Mouse (Mus musculus) forebrain, embryonic 13.5 days (tissue): ENCODE data around the gene Sipa1l1. TPM values are rescaled to one million over a fixed set of nuclear protein-coding genes. Genes with fewer than 3 reads are reported as not detected.

ENCODE experiments used
- ATAC-seq: fragments of 200-750 bp; cut with Nextera tagmentation; 2 replicates; pipeline ENCODE4 v1.8.0; 2017
- H3K27ac ChIP-seq: fragments of 300-500 bp; sonication (generic); 2 replicates; pipeline ENCODE4 v1.5.1; 2015; ENCODE audit warnings: inconsistent platforms, mild to moderate bottlenecking, moderate library complexity
- H3K27me3 ChIP-seq: fragments of 300-500 bp; sonication (generic); 2 replicates; pipeline ENCODE4 v1.6.1; 2015; ENCODE audit warnings: mild to moderate bottlenecking, inconsistent platforms
- H3K36me3 ChIP-seq: fragments of 300-500 bp; sonication (generic); 2 replicates; pipeline ENCODE4 v1.6.1; 2015; ENCODE audit warnings: mild to moderate bottlenecking, inconsistent platforms; ENCODE audit not compliant: poor library complexity, severe bottlenecking
- H3K4me1 ChIP-seq: fragments of 300-500 bp; sonication (generic); 2 replicates; pipeline ENCODE4 v1.6.1; 2015; ENCODE audit warnings: inconsistent platforms
- H3K4me2 ChIP-seq: fragments of 300-500 bp; sonication (generic); 2 replicates; pipeline ENCODE4 v1.6.1; 2015; ENCODE audit warnings: inconsistent platforms, mild to moderate bottlenecking, moderate library complexity
- H3K4me3 ChIP-seq: fragments of 300-500 bp; sonication (generic); 2 replicates; pipeline ENCODE4 v1.5.1; 2015; ENCODE audit warnings: mild to moderate bottlenecking, inconsistent platforms
- H3K9ac ChIP-seq: fragments of 300-500 bp; sonication (generic); 2 replicates; pipeline ENCODE4 v1.6.1; 2015; ENCODE audit warnings: mild to moderate bottlenecking, inconsistent platforms
- H3K9me3 ChIP-seq: fragments of 300-500 bp; sonication (generic); replicated peaks from 2 replicates; pipeline ENCODE4 v1.6.1; 2016; ENCODE audit warnings: inconsistent platforms
- WGBS: fragments of 180-500 bp; shearing (Covaris S2); methylation state at CpG from one replicate; pipeline ENCODE4 v1.1.7; 2015; 5-methylcytosine and 5-hydroxymethylcytosine counted together
- polyA plus RNA-seq: library from polyadenylated mRNA; unstranded; fragments of >200 nt; fragmentation: Nextera tagmentation; extraction: Ambion mirVana; gene quantifications from 2 replicates; pipeline ENCODE4 v1.2.1, GENCODE M21; 2015

Sipa1l1 gene
- polyA plus RNA-seq, 1 experiment from 2014 or later, result 19.3 TPM

- no peak overlapping the region for H3K27ac ChIP-seq
- H3K4me1 ChIP-seq, result no peaks in the 10 kb centered on the region
- ATAC-seq, result no peak
- no peaks in the 10 kb centered on the region for H3K9me3 ChIP-seq
- H3K4me2 ChIP-seq, result no peak overlapping the region
- H3K9ac ChIP-seq, result no peak overlapping the region
- no peaks in the 10 kb centered on the region for H3K27me3 ChIP-seq
- WGBS, result 71% methylated on average over 4 of the region's 4 CpGs
- H3K36me3 ChIP-seq, result peaks cover 12% of the 10 kb centered on the region; the same call in 1 of the 2 replicates
- no peak overlapping the region for H3K4me3 ChIP-seq
Observed at GRCm38 (mm10) chr12:82237946-82238345, 68.8 kb downstream of the Sipa1l1 start.

GRCm38 (mm10) chr12:82240674-82241073 is 71.6 kb downstream of the Sipa1l1 start:
- H3K36me3 ChIP-seq, result 0 out of 2 replicates have a peak, but pooled peaks cover 5% of the 10 kb centered on the region
- no peaks in the 10 kb centered on the region for H3K9me3 ChIP-seq
- H3K4me2 ChIP-seq, result no peak overlapping the region
- no peak overlapping the region for H3K27ac ChIP-seq
- H3K9ac ChIP-seq, result no peak overlapping the region
- H3K4me3 ChIP-seq, result no peak overlapping the region
- 80% methylated on average over 6 of the region's 6 CpGs for WGBS
- no peak for ATAC-seq
- no peaks in the 10 kb centered on the region for H3K4me1 ChIP-seq
- H3K27me3 ChIP-seq, result no peaks in the 10 kb centered on the region

- Histone ChIP-seq H3K4me1 (no peaks in the 10 kb centered on the region), H3K9me3 (no peaks in the 10 kb centered on the region), H3K4me2 (no peak overlapping the region), H3K36me3 (no peaks in the 10 kb centered on the region), H3K27ac (no peak overlapping the region), H3K4me3 (no peak overlapping the region), H3K27me3 (no peaks in the 10 kb centered on the region), H3K9ac (no peak overlapping the region)
- ATAC-seq, result no peak
- 92% methylated on average over 6 of the region's 6 CpGs for WGBS
Observed at GRCm38 (mm10) chr12:82245219-82245618, 76.1 kb downstream of the Sipa1l1 start.

DNA sequence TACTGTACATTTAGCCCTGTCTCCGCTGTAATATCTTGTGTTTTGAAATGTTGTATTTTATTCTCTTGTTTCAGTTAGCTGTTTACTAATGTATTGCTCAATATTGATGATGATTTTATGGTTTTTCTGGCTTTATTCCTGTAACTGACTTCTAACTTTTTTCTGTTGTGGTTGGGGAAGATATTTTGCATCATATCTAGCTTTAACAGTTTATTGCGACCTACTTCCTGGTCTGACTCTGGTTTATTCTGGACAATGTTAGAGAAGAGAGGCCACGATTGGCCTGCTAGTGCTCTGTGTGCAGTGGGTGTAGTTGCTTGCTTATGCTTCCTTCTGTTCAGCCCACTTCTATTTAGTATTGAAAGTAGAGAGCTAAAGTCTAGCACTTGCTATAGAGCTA is 77.3 kb downstream of the Sipa1l1 start:
- Histone ChIP-seq H3K27me3 (no peaks in the 10 kb centered on the region), H3K36me3 (no peaks in the 10 kb centered on the region), H3K4me3 (no peak overlapping the region), H3K9me3 (no peaks in the 10 kb centered on the region), H3K4me1 (no peaks in the 10 kb centered on the region), H3K27ac (no peak overlapping the region), H3K9ac (no peak overlapping the region), H3K4me2 (no peak overlapping the region)
- ATAC-seq, result no peak
- 90% methylated on average over 3 of the region's 3 CpGs for WGBS

DNA sequence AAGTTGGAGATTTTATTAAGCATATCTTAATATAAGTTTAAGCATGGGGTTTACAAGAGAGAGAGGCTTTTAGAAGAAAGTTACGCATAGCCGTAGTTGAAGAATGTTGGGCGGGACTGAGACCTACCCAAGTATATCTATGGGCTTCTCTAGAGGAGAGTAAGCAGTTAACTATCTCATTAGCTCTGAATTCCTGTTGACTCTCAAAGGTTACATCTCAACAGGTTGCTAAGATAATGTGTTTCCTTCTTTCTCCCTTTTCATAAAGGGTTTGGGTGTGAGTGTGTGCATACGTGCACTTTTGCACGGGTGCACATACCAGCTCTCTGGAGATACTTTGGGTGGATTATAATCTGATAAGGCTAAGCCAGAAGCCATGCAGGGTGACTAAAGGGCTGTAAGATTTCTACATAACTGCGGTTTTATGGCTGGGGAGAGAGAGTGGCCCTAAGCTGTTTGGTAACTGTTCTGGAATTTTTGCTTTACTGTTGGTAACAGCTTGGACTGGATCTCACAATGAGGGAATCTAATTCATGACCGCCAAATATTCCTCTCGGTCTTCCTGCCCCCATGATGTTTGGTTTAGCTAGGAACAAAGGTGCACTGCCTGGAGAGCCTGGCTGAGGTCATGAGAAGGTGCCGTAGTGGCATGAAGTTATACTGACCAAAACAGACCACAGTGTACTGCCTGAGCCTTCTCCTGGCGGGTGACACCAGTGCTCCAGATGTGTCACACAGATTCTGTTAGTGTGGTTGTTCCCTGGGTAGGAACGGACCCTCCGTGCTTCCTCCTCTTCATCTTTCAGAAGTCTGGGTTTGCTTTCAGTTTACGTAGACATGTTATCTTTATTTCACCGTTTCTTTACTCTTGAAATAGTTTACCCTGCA is 78.5 kb downstream of the Sipa1l1 start:
- Histone ChIP-seq H3K27me3 (no peaks in the 10 kb centered on the region), H3K4me1 (no peaks in the 10 kb centered on the region; the same call in 1 of the 2 replicates), H3K4me2 (no peak overlapping the region), H3K9ac (no peak overlapping the region), H3K36me3 (no peaks in the 10 kb centered on the region), H3K9me3 (no peaks in the 10 kb centered on the region), H3K4me3 (no peak overlapping the region), H3K27ac (no peak overlapping the region)
- no peak for ATAC-seq
- 96% methylated on average over 14 of the region's 14 CpGs for WGBS

- Histone ChIP-seq H3K27me3 (no peaks in the 10 kb centered on the region), H3K36me3 (no peaks in the 10 kb centered on the region), H3K9ac (no peak overlapping the region), H3K4me2 (no peak overlapping the region), H3K4me1 (peaks cover under 1% of the 10 kb centered on the region; the same call in 1 of the 2 replicates), H3K27ac (no peak overlapping the region), H3K9me3 (no peaks in the 10 kb centered on the region), H3K4me3 (no peak overlapping the region)
- WGBS, result 91% methylated on average over 3 of the region's 3 CpGs
- no peak for ATAC-seq
Observed at GRCm38 (mm10) chr12:82248501-82248900, 79.4 kb downstream of the Sipa1l1 start.

DNA sequence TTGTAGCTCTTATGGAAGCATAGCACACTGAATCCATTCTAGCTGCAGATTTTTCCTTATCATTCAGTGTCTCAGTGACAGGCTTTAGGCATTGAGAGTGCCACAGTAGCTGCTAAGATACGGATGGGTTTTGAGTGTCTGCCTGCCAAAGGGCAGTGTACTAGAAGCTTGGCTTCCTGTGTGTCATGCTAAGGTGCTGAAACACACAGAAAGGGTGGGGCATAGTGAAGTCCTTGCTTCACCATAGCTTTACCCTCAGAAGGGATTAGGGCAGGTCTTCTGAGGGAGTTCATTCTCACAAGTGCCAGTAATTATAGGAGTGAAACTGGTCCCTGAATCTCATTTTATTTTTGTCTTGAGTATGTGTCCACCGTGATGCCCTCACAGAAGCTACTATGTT is 82.2 kb downstream of the Sipa1l1 start:
- Histone ChIP-seq H3K4me2 (no peak overlapping the region), H3K4me1 (peaks cover 7% of the 10 kb centered on the region; the same call in 1 of the 2 replicates), H3K9ac (no peak overlapping the region), H3K4me3 (no peak overlapping the region), H3K27ac (no peak overlapping the region), H3K27me3 (no peaks in the 10 kb centered on the region), H3K36me3 (no peaks in the 10 kb centered on the region), H3K9me3 (no peaks in the 10 kb centered on the region)
- ATAC-seq, result no peak
- WGBS, result 95% methylated on average over 2 of the region's 2 CpGs

GRCm38 (mm10) chr12:82254076-82254475 is 85.0 kb downstream of the Sipa1l1 start:
- 88% methylated on average over 5 of the region's 5 CpGs for WGBS

DNA sequence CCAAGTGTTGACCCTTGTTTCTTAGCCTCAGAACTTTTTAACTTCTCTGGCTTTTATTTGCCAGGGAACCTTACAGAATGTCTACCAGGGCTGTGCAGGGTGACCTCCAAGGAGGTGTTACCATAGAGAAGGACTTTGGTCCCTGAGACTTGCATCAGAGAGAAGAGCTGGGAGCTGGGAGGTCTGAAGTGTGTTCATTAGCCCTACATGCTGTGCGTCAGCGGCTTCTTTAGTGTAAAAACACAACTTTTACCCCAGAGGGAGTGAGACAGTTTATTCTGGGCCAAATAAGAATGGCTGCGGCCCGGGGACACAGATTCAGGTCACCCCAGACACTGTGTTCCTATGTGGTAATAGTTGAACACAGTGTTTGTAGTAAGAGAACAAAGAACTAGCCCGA is 86.9 kb downstream of the Sipa1l1 start:
- H3K9ac ChIP-seq, result no peak overlapping the region
- H3K4me3 ChIP-seq, result no peak overlapping the region
- H3K4me1 ChIP-seq, result peaks cover 7% of the 10 kb centered on the region; the same call in 1 of the 2 replicates
- H3K27ac ChIP-seq, result no peak overlapping the region
- H3K4me2 ChIP-seq, result no peak overlapping the region
- H3K36me3 ChIP-seq, result no peaks in the 10 kb centered on the region
- H3K9me3 ChIP-seq, result no peaks in the 10 kb centered on the region
- no peaks in the 10 kb centered on the region for H3K27me3 ChIP-seq
- no peak for ATAC-seq
- WGBS, result 88% methylated on average over 5 of the region's 5 CpGs

More at GRCm38 (mm10) chr12:82254076-82254475, 85.0 kb downstream of the Sipa1l1 start:
- Histone ChIP-seq H3K9ac (no peak overlapping the region), H3K27me3 (no peaks in the 10 kb centered on the region), H3K4me1 (peaks cover 7% of the 10 kb centered on the region; the same call in 1 of the 2 replicates), H3K36me3 (no peaks in the 10 kb centered on the region), H3K4me3 (no peak overlapping the region), H3K27ac (no peak overlapping the region; the same call in 1 of the 2 replicates), H3K4me2 (no peak overlapping the region), H3K9me3 (no peaks in the 10 kb centered on the region)
- no peak for ATAC-seq

- WGBS, result 94% methylated on average over 6 of the region's 6 CpGs
Observed at GRCm38 (mm10) chr12:82256921-82257500, 87.9 kb downstream of the Sipa1l1 start.

GRCm38 (mm10) chr12:82257994-82258785 is 89.1 kb downstream of the Sipa1l1 start:
- Histone ChIP-seq H3K27me3 (no peaks in the 10 kb centered on the region), H3K4me3 (no peak overlapping the region), H3K9ac (no peak overlapping the region), H3K9me3 (no peaks in the 10 kb centered on the region), H3K27ac (no peak overlapping the region), H3K36me3 (no peaks in the 10 kb centered on the region), H3K4me2 (no peak overlapping the region), H3K4me1 (0 out of 2 replicates have a peak, but pooled peaks cover 7% of the 10 kb centered on the region)
- no peak for ATAC-seq
- WGBS, result 86% methylated on average over 6 of the region's 6 CpGs

More at GRCm38 (mm10) chr12:82256921-82257500, 87.9 kb downstream of the Sipa1l1 start:
- H3K4me2 ChIP-seq, result no peak overlapping the region
- H3K4me1 ChIP-seq, result peaks cover 7% of the 10 kb centered on the region; the same call in 1 of the 2 replicates
- H3K9ac ChIP-seq, result no peak overlapping the region
- H3K4me3 ChIP-seq, result no peak overlapping the region
- H3K27me3 ChIP-seq, result no peaks in the 10 kb centered on the region
- no peak overlapping the region for H3K27ac ChIP-seq
- H3K9me3 ChIP-seq, result no peaks in the 10 kb centered on the region
- no peak for ATAC-seq
- no peaks in the 10 kb centered on the region for H3K36me3 ChIP-seq

GRCm38 (mm10) chr12:82263443-82263842 is 94.3 kb downstream of the Sipa1l1 start:
- no peak overlapping the region for H3K4me3 ChIP-seq
- WGBS, result 94% methylated on average over 7 of the region's 7 CpGs
- no peaks in the 10 kb centered on the region for H3K27me3 ChIP-seq
- no peaks in the 10 kb centered on the region for H3K36me3 ChIP-seq
- H3K9me3 ChIP-seq, result no peaks in the 10 kb centered on the region
- no peak overlapping the region for H3K9ac ChIP-seq
- H3K27ac ChIP-seq, result no peak overlapping the region
- 0 out of 2 replicates have a peak, but pooled peaks cover 2% of the 10 kb centered on the region for H3K4me1 ChIP-seq
- H3K4me2 ChIP-seq, result no peak overlapping the region
- no peak for ATAC-seq
